Mouse (Mus musculus) midbrain, embryonic 16.5 days (tissue): Measurements from ENCODE around the gene Cst9. TPM values are rescaled to one million over a fixed set of nuclear protein-coding genes. Genes with fewer than 3 reads are reported as not detected.

ENCODE experiments used
- ATAC-seq: fragments of 200-750 bp; cut with Nextera tagmentation; 2 replicates; pipeline ENCODE4 v1.8.0; 2017; ENCODE audit warnings: moderate TSS enrichment
- H3K27ac ChIP-seq: fragments of 300-500 bp; sonication (generic); 2 replicates; pipeline ENCODE4 v1.5.1; 2014; ENCODE audit warnings: mild to moderate bottlenecking, low read length, mixed read lengths
- H3K27me3 ChIP-seq: fragments of 300-500 bp; sonication (generic); 2 replicates; pipeline ENCODE4 v1.6.1; 2014; ENCODE audit warnings: low read depth, low read length, mixed read lengths; ENCODE audit not compliant: control insufficient read depth, insufficient read depth
- H3K36me3 ChIP-seq: fragments of 300-500 bp; sonication (generic); 2 replicates; pipeline ENCODE4 v1.6.1; 2014; ENCODE audit warnings: mild to moderate bottlenecking, low read length, moderate library complexity, mixed read lengths; ENCODE audit not compliant: control insufficient read depth, insufficient read depth
- H3K4me1 ChIP-seq: fragments of 300-500 bp; sonication (generic); 2 replicates; pipeline ENCODE4 v1.6.1; 2014; ENCODE audit warnings: mild to moderate bottlenecking, low read length, mixed read lengths; ENCODE audit not compliant: control insufficient read depth, insufficient read depth
- H3K4me2 ChIP-seq: fragments of 300-500 bp; sonication (generic); 2 replicates; pipeline ENCODE4 v1.6.1; 2014; ENCODE audit warnings: mild to moderate bottlenecking, low read length, mixed read lengths
- H3K4me3 ChIP-seq: fragments of 300-500 bp; sonication (generic); 2 replicates; pipeline ENCODE4 v1.5.1; 2014; ENCODE audit warnings: low read depth, mild to moderate bottlenecking, low read length, moderate library complexity, mixed read lengths
- H3K9ac ChIP-seq: fragments of 300-500 bp; sonication (generic); 2 replicates; pipeline ENCODE4 v1.6.1; 2014; ENCODE audit warnings: low read depth, low read length, mixed read lengths
- H3K9me3 ChIP-seq: fragments of 300-500 bp; sonication (generic); replicated peaks from 2 replicates; pipeline ENCODE4 v1.6.1; 2014; ENCODE audit warnings: mild to moderate bottlenecking, low read length, mixed read lengths; ENCODE audit not compliant: control insufficient read depth, poor library complexity, severe bottlenecking
- WGBS: fragments of 180-500 bp; shearing (Covaris S2); extraction: QIAGEN DNeasy Blood & Tissue Kit; methylation state at CpG from one replicate; pipeline ENCODE4 v1.1.7; 2014; 5-methylcytosine and 5-hydroxymethylcytosine counted together
- polyA plus RNA-seq: library from polyadenylated mRNA; unstranded; fragments of >200 nt; fragmentation: Nextera tagmentation; extraction: Ambion mirVana; gene quantifications from 2 replicates; pipeline ENCODE4 v1.2.1, GENCODE M21; 2015

Gene Cst9
- polyA plus RNA-seq, 1 experiment from 2014 or later, result not detected

GRCm38 (mm10) chr2:148851116-148851906 is 16.4 kb downstream of the Cst9 start:
- Histone ChIP-seq H3K27me3 (no peaks in the 10 kb centered on the region), H3K4me2 (no peak overlapping the region), H3K4me1 (no peaks in the 10 kb centered on the region), H3K36me3 (no peaks in the 10 kb centered on the region), H3K9me3 (no peaks in the 10 kb centered on the region), H3K4me3 (no peak overlapping the region), H3K9ac (no peak overlapping the region), H3K27ac (no peak overlapping the region)
- peak; percentile 80 for ATAC-seq
- 45% methylated on average over 8 of the region's 8 CpGs for WGBS

- H3K27me3 ChIP-seq, result no peaks in the 10 kb centered on the region
- H3K27ac ChIP-seq, result no peak overlapping the region
- no peak overlapping the region for H3K9ac ChIP-seq
- H3K4me3 ChIP-seq, result no peak overlapping the region
- H3K36me3 ChIP-seq, result no peaks in the 10 kb centered on the region
- 82% methylated on average over 8 of the region's 8 CpGs for WGBS
- H3K9me3 ChIP-seq, result no peaks in the 10 kb centered on the region
- no peaks in the 10 kb centered on the region for H3K4me1 ChIP-seq
- H3K4me2 ChIP-seq, result no peak overlapping the region
- ATAC-seq, result no peak
Observed at GRCm38 (mm10) chr2:148856630-148857400, 21.9 kb downstream of the Cst9 start.

- no peaks in the 10 kb centered on the region for H3K36me3 ChIP-seq
- H3K27me3 ChIP-seq, result no peaks in the 10 kb centered on the region
- no peak overlapping the region for H3K9ac ChIP-seq
- H3K4me3 ChIP-seq, result no peak overlapping the region
- ATAC-seq, result no peak
- no peaks in the 10 kb centered on the region for H3K9me3 ChIP-seq
- H3K4me2 ChIP-seq, result no peak overlapping the region
- no peaks in the 10 kb centered on the region for H3K4me1 ChIP-seq
- WGBS, result 80% methylated on average over 4 of the region's 4 CpGs
- no peak overlapping the region for H3K27ac ChIP-seq
Observed at GRCm38 (mm10) chr2:148857506-148857905, 22.6 kb downstream of the Cst9 start.

DNA sequence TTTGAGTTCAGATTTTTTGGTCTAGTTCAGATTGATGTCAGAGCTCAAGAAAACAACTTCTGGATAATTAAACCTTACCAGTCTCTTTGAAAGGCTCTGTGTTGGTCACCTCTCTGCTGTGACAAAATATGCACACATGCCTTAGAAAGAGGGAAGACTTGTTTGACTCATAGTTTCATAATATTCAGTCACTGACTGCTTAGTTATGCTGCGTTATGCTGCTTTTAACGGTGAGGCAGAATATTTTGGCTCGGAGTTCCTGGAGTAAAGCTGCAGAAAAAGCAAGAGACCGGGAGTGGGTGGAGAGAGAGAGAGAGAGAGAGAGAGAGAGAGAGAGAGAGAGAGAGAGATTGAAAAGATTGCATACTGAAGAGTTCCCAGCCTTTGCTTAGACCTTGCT is 26.0 kb downstream of the Cst9 start:
- no peak overlapping the region for H3K4me2 ChIP-seq
- ATAC-seq, result no peak
- H3K9ac ChIP-seq, result no peak overlapping the region
- no peaks in the 10 kb centered on the region for H3K4me1 ChIP-seq
- no peak overlapping the region for H3K4me3 ChIP-seq
- no peaks in the 10 kb centered on the region for H3K36me3 ChIP-seq
- no peaks in the 10 kb centered on the region for H3K9me3 ChIP-seq
- WGBS, result 79% methylated on average over 4 of the region's 4 CpGs
- no peak overlapping the region for H3K27ac ChIP-seq
- H3K27me3 ChIP-seq, result no peaks in the 10 kb centered on the region

- Histone ChIP-seq H3K27ac (no peak overlapping the region), H3K9me3 (no peaks in the 10 kb centered on the region), H3K4me1 (no peaks in the 10 kb centered on the region), H3K36me3 (no peaks in the 10 kb centered on the region), H3K4me2 (no peak overlapping the region), H3K9ac (no peak overlapping the region), H3K27me3 (no peaks in the 10 kb centered on the region), H3K4me3 (no peak overlapping the region)
- no peak for ATAC-seq
Observed at GRCm38 (mm10) chr2:148861693-148862092, 26.7 kb downstream of the Cst9 start.

- no peak within 1 kb of the TSS for H3K4me3 ChIP-seq
- 68% methylated on average over 2 of the region's 2 CpGs for WGBS
Observed at GRCm38 (mm10) chr2:148864966-148865365, 30.0 kb downstream of the Cst9 start, which contains the start of gene 9230104L09Rik. Gene 9230104L09Rik, minus strand, starts transcription at chr2:148865038.

GRCm38 (mm10) chr2:148868959-148869358 is 34.0 kb downstream of the Cst9 start:
- Histone ChIP-seq H3K4me1 (peaks cover 17% of the 10 kb centered on the region), H3K27me3 (no peaks in the 10 kb centered on the region), H3K27ac (no peak overlapping the region), H3K36me3 (peaks cover 10% of the 10 kb centered on the region; the same call in 1 of the 2 replicates), H3K9ac (no peak overlapping the region), H3K9me3 (no peaks in the 10 kb centered on the region), H3K4me2 (no peak overlapping the region), H3K4me3 (no peak overlapping the region)
- no peak for ATAC-seq
- WGBS, result 89% methylated on average over 1 of the region's 1 CpGs

More at GRCm38 (mm10) chr2:148864966-148865365, 30.0 kb downstream of the Cst9 start, which contains the start of gene 9230104L09Rik:
- no peak within 1 kb of the TSS for H3K9ac ChIP-seq
- H3K4me2 ChIP-seq, result no peak within 1 kb of the TSS
- no peak within 1 kb of the TSS for H3K27ac ChIP-seq
- no peaks in the 10 kb centered on the region for H3K9me3 ChIP-seq
- H3K27me3 ChIP-seq, result no peaks in the 10 kb centered on the region
- no peaks in the 10 kb centered on the region for H3K4me1 ChIP-seq
- no peak for ATAC-seq
- H3K36me3 ChIP-seq, result no peaks in the 10 kb centered on the region

DNA sequence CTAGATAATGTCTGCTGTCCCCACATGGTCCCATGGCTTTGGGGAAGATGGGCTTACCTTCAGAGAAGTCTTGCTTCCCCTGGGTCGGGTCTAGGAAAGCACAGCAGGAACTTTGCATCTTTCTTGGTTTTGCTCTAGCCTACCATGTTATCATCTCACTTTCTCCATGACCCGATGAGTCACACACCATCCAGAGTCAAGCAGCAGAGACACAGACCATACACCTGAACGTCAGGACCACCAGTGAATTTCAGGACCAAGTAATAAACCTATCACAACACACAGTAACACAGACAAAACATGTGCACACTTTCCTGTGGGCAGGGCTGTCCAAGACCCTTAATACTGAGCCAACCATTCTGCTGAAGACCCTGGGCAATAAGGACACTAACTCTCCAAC is 35.6 kb downstream of the Cst9 start:
- no peak overlapping the region for H3K27ac ChIP-seq
- H3K27me3 ChIP-seq, result no peaks in the 10 kb centered on the region
- H3K4me3 ChIP-seq, result no peak overlapping the region
- H3K9ac ChIP-seq, result no peak overlapping the region
- 95% methylated on average over 3 of the region's 3 CpGs for WGBS
- ATAC-seq, result no peak
- no peak overlapping the region for H3K4me2 ChIP-seq
- H3K4me1 ChIP-seq, result peaks cover 21% of the 10 kb centered on the region
- H3K36me3 ChIP-seq, result peaks cover 10% of the 10 kb centered on the region; the same call in 1 of the 2 replicates
- no peaks in the 10 kb centered on the region for H3K9me3 ChIP-seq

- Histone ChIP-seq H3K9me3 (no peaks in the 10 kb centered on the region), H3K4me3 (peak overlapping the region; percentile 96), H3K9ac (peak overlapping the region; percentile 93), H3K27ac (no peak overlapping the region), H3K4me1 (peaks cover 24% of the 10 kb centered on the region), H3K36me3 (peaks cover 10% of the 10 kb centered on the region; the same call in 1 of the 2 replicates), H3K27me3 (no peaks in the 10 kb centered on the region), H3K4me2 (peak overlapping the region; percentile 89)
- WGBS, result 88% methylated on average over 4 of the region's 4 CpGs
- no peak for ATAC-seq
Observed at GRCm38 (mm10) chr2:148872860-148873259, 37.9 kb downstream of the Cst9 start.
